Mouse (Mus musculus): ENCODE results near the gene Col6a4. TPM values are rescaled to one million over a fixed set of nuclear protein-coding genes. Genes with fewer than 3 reads are reported as not detected.
A peak's percentile ranks its signal among the peaks of the same experiment; 100 is the strongest.

Gene Col6a4
- total RNA-seq, 4 experiments from 2014 or later = not detected

DNA sequence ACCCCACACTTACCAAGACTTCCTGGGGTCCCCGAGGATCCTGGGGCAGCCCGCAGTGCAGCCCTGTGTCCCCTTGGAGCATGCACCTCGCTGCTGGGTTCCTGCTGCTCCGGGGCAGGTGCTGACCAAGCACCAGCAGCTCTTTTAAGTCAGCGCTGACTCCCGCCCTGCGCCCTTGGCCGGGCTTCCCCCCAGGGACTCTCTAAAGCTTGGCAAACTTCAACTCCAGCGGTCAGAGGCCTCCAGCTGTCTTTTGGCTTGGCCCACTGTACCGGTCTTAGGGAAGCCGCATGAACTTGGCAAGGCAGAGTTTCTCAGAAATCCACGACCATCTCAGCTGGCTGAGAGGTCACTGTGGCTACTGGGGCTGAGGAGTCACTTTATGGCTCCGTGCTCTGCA lies 136.1 kb downstream of the Col6a4 start, which contains the start of gene Col6a5:
Gene Col6a5, minus strand, starts transcription at position 111 of the 400 bp plus-strand sequence.
- peak; percentile 24 to 44 for DNase-seq (ENCODE audit: low spot score in 2 of 2)

DNA sequence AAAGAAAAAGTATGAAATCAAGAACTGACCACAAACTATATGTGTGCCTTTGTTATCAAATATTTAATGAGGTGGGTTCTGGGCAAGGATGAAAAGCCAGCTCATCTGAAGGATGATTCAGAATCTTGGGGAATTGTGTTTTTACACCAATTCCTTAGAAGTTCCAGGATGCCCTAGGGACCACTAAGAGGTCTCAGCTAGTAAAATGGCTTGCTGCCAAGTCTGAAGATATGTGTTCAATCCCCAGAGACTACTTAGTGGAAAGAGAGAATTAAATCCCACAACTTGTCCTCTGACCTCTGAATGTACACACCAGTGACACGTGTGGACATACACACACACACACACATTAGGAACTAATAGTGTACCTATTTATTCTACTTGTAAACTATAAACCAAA lies 137.5 kb downstream of the Col6a4 start:
- DNase-seq (ENCODE audit: low spot score in 2 of 2) = no peak

DNA sequence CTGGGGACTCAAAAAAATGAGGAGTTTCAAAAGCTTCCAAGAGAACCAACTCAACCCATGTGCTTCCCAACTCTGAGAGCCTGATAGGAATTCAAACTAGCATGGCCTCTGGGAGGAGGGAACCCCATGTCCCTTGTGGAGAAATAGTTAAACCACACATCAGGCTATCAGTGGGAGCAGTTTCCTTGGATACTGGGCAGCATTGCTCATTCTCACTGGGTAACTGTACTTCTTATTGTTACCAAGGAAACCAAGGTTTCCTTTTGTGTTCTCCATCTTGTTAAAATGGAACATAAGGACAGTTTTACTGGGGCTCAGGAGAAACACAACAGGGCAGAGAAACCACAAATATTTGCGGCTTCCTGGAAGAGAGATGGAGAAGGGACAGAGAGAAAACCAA lies 146.8 kb downstream of the Col6a4 start:
- no peak for DNase-seq (ENCODE audit: low spot score in 2 of 2)

DNA sequence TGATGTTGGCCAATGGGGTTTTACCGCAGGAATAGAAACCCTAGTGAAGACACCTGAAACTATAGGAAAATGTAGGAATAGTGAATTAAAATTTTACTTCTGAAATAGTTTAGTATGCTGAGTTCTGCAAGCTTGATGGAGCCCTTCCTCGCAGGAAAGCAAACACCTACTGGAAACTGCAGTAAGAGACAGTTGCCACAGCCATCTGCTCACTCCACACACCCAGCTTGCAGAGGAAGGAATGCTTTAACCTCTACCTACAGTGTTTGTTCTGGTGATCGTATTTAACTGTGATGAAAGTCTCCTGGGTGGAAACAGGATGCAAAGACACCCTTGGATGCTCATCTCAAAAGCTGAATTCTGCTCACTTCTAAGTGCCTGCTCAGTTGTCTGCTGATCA lies 149.0 kb downstream of the Col6a4 start:
- no peak for DNase-seq (ENCODE audit: low spot score in 2 of 2)

Other genes starting within 250 kb of the Col6a4 start
- gene Col6a5, start 136.1 kb downstream of the Col6a4 start, total RNA-seq (2022) = under 1 TPM in 3 of 4 experiments, not detected in 1; 0.09 to 0.13 (median 0.10) TPM
- 1 to 10 TPM in 1 of 4 experiments, under 1 TPM in 3; 0.61 to 1.5 (median 0.82) TPM for gene Glyctk, start 61.4 kb upstream of the Col6a4 start, total RNA-seq (2022)
- 10 to 100 TPM; 15.4 to 25.2 (median 18.1) TPM for gene Wdr82, start 74.1 kb upstream of the Col6a4 start, total RNA-seq (2022)
- gene Ppm1m, start 103.0 kb upstream of the Col6a4 start, total RNA-seq (2022) = 1 to 10 TPM; 2.3 to 4.5 (median 3.3) TPM
- 100 to 1,000 TPM; 129 to 168 (median 143) TPM for gene Twf2, start 106.3 kb upstream of the Col6a4 start, total RNA-seq (2022)
- gene Tlr9, start 125.8 kb upstream of the Col6a4 start, total RNA-seq (2022) = under 1 TPM in 3 of 4 experiments, not detected in 1; 0.10 to 0.43 (median 0.19) TPM
- gene Alas1, start 151.9 kb upstream of the Col6a4 start, total RNA-seq (2022) = 100 to 1,000 TPM; 175 to 200 (median 179) TPM
- 1 to 10 TPM in 3 of 4 experiments, under 1 TPM in 1; 0.99 to 1.7 (median 1.3) TPM for gene Poc1a, start 184.3 kb upstream of the Col6a4 start, total RNA-seq (2022)